Mouse (Mus musculus): ENCODE measurements around the gene Cx3cr1.

- no peak for TF ChIP-seq CTCF (IDR thresholded peaks at IDR 0.05; ENCODE audit: extremely low read depth, insufficient read depth, insufficient read length, insufficient replicate concordance)
- TF ChIP-seq POLR2A (IDR thresholded peaks at IDR 0.05; ENCODE audit: low read depth, low read length), result no peak
Measured at GRCm38 (mm10) chr9:120067609-120068008, 2.1 kb downstream of the Cx3cr1 start.

All from spleen, adult 2 months (tissue).